Mouse (Mus musculus): Measurements from ENCODE around the gene Vmn1r67.

Gene Vmn1r67

GRCm38 (mm10) chr7:10443031-10443430, at the start of gene Vmn1r67:
TSS of gene Vmn1r67 (plus strand) at chr7:10443331.
- DNase-seq = no peak

DNA sequence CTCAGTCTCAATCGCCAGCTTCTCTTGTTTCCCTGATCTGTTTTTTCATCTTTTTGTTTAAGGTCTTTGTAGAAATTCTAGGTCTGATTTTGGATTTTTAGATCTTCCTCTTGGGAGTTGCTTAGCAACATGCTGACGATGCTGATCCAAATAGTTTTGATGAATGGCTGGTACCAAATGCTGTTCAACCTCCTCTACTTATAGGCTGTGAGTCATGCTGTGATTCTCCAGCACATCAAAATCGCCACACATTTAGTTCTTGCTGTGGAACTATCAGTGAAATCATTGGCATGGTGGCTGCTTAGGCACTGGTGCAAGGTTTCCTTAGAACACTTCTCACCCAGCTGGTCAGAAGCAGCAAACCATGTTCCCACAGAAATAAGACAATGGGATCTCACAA, 15.0 kb downstream of the Vmn1r67 start:
- DNase-seq = no peak

DNA sequence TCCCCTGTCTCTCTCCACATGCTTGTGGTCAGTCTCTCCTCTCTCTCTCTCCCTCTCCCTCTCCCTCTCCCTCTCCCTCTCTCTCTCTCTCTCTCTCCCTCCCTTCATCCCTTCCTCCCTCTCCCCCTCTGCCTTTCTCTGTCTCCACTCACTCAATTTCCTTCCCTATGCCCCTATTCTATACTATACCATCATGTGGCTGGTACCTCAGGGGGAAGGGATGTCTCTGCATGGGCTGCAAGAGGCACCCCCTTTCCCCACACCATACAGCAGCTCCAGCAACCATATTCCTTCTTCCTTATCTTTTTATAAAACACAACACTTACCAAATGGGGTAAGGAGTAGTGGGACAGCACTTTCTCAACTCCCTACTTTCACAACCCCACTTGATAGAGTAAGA, 36.7 kb downstream of the Vmn1r67 start:
- no peak for DNase-seq

GRCm38 (mm10) chr7:10480588-10481233, 37.6 kb downstream of the Vmn1r67 start:
- DNase-seq = peak; percentile 64

DNA sequence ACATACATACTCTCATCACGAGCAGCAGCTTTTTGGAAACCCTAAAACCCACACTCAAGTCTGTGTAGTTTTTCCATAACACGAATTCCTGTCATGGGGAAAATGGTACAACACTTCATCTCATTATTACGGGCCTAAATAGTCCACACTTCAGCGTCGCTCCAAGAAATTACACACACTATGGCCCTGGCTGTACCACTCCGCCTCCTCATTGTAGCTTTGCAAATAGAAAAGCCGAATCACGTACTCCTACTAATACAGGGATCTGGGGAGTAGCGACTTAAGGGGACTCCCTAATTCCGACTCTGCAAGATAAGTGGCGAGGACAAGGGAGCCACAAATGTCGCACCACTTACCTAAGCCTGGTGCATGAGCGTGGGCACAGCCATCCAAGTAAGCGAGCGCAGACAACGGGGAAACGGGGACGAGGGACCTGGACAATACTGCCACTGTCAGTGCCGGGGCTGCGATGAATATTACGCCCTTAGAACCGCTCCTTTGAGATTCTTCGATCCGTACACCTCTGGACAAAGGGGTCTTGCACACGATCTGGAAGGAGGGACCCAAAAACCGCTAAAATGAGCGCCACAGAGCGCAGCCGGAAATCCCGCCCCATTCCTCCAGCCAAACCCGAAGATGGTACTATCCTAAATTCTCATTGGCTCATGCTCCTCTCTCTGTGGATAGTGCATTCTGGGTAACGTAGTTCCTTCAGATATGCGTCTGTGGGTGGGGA, 51.8 kb downstream of the Vmn1r67 start, which contains the start of gene Zik1:
Gene Zik1, minus strand, starts transcription at position 609 of the 736 bp plus-strand sequence.
- DNase-seq = peak; percentile 76

DNA sequence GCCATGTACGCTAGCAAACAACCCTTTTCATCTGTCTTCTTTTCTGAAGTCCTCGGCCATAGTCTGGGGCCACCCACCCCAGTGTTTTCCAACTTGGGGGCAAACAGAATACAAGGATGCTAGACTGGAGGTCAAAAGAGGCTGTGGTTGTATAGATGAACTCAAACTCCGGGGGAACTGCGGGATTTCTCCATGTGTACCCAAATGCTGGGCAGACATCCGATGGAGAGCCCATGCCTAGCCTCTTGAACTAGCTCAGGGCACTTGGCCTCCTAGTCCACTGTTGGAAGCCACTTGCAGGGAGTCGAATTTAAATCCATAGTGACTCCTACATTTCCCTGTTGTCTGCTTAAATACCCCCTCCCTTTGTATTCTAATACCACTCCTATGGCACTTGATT, 52.4 kb downstream of the Vmn1r67 start:
- no peak for DNase-seq

Measured in cerebellum, adult 11-12 months (tissue).